Comparison of ENCODE assay signal across 8 mouse cellular contexts in the genomic region with DNA sequence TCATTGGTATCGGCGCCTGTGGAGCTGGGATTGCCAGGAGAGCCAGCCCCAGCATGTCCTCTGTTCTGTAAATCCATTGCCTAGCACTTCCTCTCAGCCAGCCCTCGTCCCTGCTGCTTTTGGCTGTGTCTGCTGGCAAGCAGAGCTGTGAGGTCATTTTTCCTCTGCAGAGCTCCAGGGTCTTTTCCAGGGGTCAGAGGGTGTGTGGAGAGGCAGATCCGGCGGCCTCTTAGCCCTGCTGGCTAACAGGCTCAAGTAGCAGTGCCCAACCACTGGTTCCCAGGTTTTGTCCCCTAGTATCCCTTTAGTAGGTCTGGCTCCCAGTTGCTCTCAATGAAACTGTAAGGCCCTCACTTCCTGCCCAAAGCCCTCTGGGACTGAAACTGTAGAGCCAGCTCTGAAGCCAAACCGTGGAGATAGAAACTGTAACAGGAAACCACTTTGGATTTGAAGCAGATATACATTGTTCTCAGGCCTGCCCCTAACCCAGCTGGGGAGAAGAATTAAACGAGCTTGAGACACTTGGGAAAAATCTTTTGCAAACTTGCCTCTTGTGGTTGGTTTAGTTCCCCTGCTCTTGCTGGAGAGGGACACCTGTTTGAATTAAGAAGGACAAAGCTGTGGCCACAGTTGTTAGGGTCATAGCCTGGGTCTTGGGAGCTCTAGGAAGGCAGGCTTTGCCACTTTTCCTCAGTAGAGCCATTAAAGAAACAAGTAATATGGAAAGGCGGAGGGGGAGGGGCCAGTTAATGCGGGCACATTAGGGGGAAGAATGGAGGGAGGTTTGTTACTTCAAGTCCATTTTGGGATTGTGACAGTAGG.
DNase-seq lines count a peak whose midpoint lies in the region; ATAC-seq lines count a peak whose summit lies in the region.

No protein-coding gene starts in this region.

- no peaks in the 10 kb centered on the region for H3K27me3 ChIP-seq in embryonic facial prominence, embryonic 10.5 days (replicated peaks; ENCODE audit: low read depth, poor library complexity, severe bottlenecking)
- no peaks in the 10 kb centered on the region for H3K27me3 ChIP-seq in heart, embryonic 11.5 days (ENCODE audit: control insufficient read depth, insufficient read depth, low read length)
- H3K27me3 ChIP-seq in kidney, embryonic 15.5 days: no peaks in the 10 kb centered on the region

- ATAC-seq in cerebellum, adult (ENCODE audit: insufficient number of reproducible peaks, low FRiP score, low TSS enrichment): no peak
- no peak; the same call in 1 of the 2 replicates for ATAC-seq in heart, embryonic 11.5 days (replicated peaks; ENCODE audit: insufficient number of reproducible peaks, low FRiP score, low TSS enrichment)
- peak; percentile 50; the same call in 1 of the 2 replicates for ATAC-seq in kidney, embryonic 15.5 days (replicated peaks; ENCODE audit: low FRiP score)
- no peak for ATAC-seq in monocyte, adult 5-6 weeks (replicated peaks; ENCODE audit: insufficient number of reproducible peaks, low FRiP score, low TSS enrichment, poor library complexity, severe bottlenecking)

- H3K9ac ChIP-seq in heart, embryonic 11.5 days (ENCODE audit: low read depth, low read length): 0 out of 2 replicates have a peak overlapping the region, but pooled peaks have one; percentile 5
- no peak overlapping the region for H3K9ac ChIP-seq in kidney, embryonic 15.5 days

- peak; percentile 21 for DNase-seq in cerebellum, adult 11 months
- DNase-seq in embryonic facial prominence, embryonic 10.5 days (ENCODE audit: low spot score): peak; percentile 68
- DNase-seq in lung, postnatal 25 days (ENCODE audit: low spot score): peak; percentile 50
- DNase-seq in T-cell, adult 2 months (ENCODE audit: low spot score): no peak

- peak overlapping the region; percentile 21; the same call in 1 of the 2 replicates for H3K4me3 ChIP-seq in embryonic facial prominence, embryonic 10.5 days
- H3K4me3 ChIP-seq in heart, embryonic 11.5 days (ENCODE audit: low read depth, low read length): no peak overlapping the region
- H3K4me3 ChIP-seq in kidney, embryonic 15.5 days (replicated peaks): no peak overlapping the region

- 23% methylated on average over 9 of the region's 9 CpGs for WGBS in embryonic facial prominence, embryonic 10.5 days
- WGBS in heart, embryonic 11.5 days (ENCODE audit: insufficient replicate concordance): 42% methylated on average over 9 of the region's 9 CpGs
- 20% methylated on average over 9 of the region's 9 CpGs for WGBS in kidney, embryonic 15.5 days

- no peak overlapping the region for H3K4me2 ChIP-seq in heart, embryonic 11.5 days
- no peak overlapping the region for H3K4me2 ChIP-seq in kidney, embryonic 15.5 days

- peaks cover 48% of the 10 kb centered on the region for H3K4me1 ChIP-seq in embryonic facial prominence, embryonic 10.5 days
- peaks cover 22% of the 10 kb centered on the region for H3K4me1 ChIP-seq in heart, embryonic 11.5 days (ENCODE audit: control insufficient read depth, insufficient read depth, low read length)
- peaks cover 27% of the 10 kb centered on the region for H3K4me1 ChIP-seq in kidney, embryonic 15.5 days

- H3K27ac ChIP-seq in embryonic facial prominence, embryonic 10.5 days (replicated peaks): peak overlapping the region; percentile 82
- H3K27ac ChIP-seq in heart, embryonic 11.5 days (ENCODE audit: low read depth, low read length): peak overlapping the region; percentile 86
- peak overlapping the region; percentile 89 for H3K27ac ChIP-seq in kidney, embryonic 15.5 days

- H3K9me3 ChIP-seq in embryonic facial prominence, embryonic 10.5 days: no peaks in the 10 kb centered on the region
- H3K9me3 ChIP-seq in heart, embryonic 11.5 days (replicated peaks; ENCODE audit: control insufficient read depth, low read length): no peaks in the 10 kb centered on the region
- H3K9me3 ChIP-seq in kidney, embryonic 15.5 days (replicated peaks): no peaks in the 10 kb centered on the region; the same call in 1 of the 2 replicates

- no peaks in the 10 kb centered on the region for H3K36me3 ChIP-seq in embryonic facial prominence, embryonic 10.5 days (replicated peaks)
- H3K36me3 ChIP-seq in heart, embryonic 11.5 days (ENCODE audit: control insufficient read depth, insufficient read depth, low read length): no peaks in the 10 kb centered on the region
- H3K36me3 ChIP-seq in kidney, embryonic 15.5 days: no peaks in the 10 kb centered on the region
